Mouse (Mus musculus) liver, embryonic 14.5 days (tissue): Measurements from ENCODE around the gene Hoxa7. TPM values are rescaled to one million over a fixed set of nuclear protein-coding genes. Genes with fewer than 3 reads are reported as not detected.

ENCODE experiments used
- ATAC-seq: fragments of 200-750 bp; cut with Nextera tagmentation; 2 replicates; pipeline ENCODE4 v1.8.0; 2017; ENCODE audit warnings: moderate number of reproducible peaks, mild to moderate bottlenecking, moderate library complexity; ENCODE audit not compliant: insufficient read depth
- DNase-seq, 3 experiments: peaks; one replicate each; pipeline ENCODE4 v3.0.0-alpha.2; 2012 to 2013; ENCODE audit warnings: low read depth in 3 of 3, low spot score in 3 of 3
- H3K27ac ChIP-seq: fragments of 300-500 bp; sonication (generic); 2 replicates; pipeline ENCODE4 v1.5.1; 2014; ENCODE audit warnings: moderate library complexity, mild to moderate bottlenecking, control low read depth, inconsistent platforms
- H3K27me3 ChIP-seq: fragments of 300-500 bp; sonication (generic); 2 replicates; pipeline ENCODE4 v1.6.1; 2014; ENCODE audit warnings: mild to moderate bottlenecking, low read length, moderate library complexity; ENCODE audit not compliant: control insufficient read depth, insufficient read depth
- H3K36me3 ChIP-seq: fragments of 300-500 bp; sonication (generic); replicated peaks from 2 replicates; pipeline ENCODE4 v1.6.1; 2014; ENCODE audit warnings: low read depth; ENCODE audit not compliant: control insufficient read depth, insufficient read depth
- H3K4me1 ChIP-seq, 2 experiments: fragments of 200-500 bp in 1 of 2; fragments of 300-500 bp in 1 of 2; sonication (generic) in 1 of 2; replicated peaks; 2 replicates each; pipeline ENCODE4 v1.6.1; 2012 to 2014; ENCODE audit warnings: antibody characterized with exemption in 1 of 2, inconsistent platforms in 1 of 2, low read length in 1 of 2; ENCODE audit not compliant: control insufficient read depth in 2 of 2, insufficient read depth in 2 of 2
- H3K4me2 ChIP-seq: fragments of 300-500 bp; sonication (generic); 2 replicates; pipeline ENCODE4 v1.6.1; 2014; ENCODE audit warnings: low read depth, mild to moderate bottlenecking, control low read depth, moderate library complexity
- H3K4me3 ChIP-seq, 2 experiments: fragments of 200-500 bp in 1 of 2; fragments of 300-500 bp in 1 of 2; sonication (generic) in 1 of 2; 2 replicates each; pipeline ENCODE4 v1.5.1; 2012 to 2014; ENCODE audit warnings: low read depth in 2 of 2, low read length in 2 of 2, mild to moderate bottlenecking in 2 of 2, control low read depth in 1 of 2, inconsistent platforms in 1 of 2, moderate library complexity in 1 of 2; ENCODE audit not compliant: insufficient read depth in 1 of 2
- H3K9ac ChIP-seq: fragments of 300-500 bp; sonication (generic); replicated peaks from 2 replicates; pipeline ENCODE4 v1.6.1; 2014; ENCODE audit warnings: mild to moderate bottlenecking, control low read depth, moderate library complexity
- H3K9me3 ChIP-seq: fragments of 300-500 bp; sonication (generic); 2 replicates; pipeline ENCODE4 v1.6.1; 2016; ENCODE audit warnings: low read length, mixed read lengths; ENCODE audit not compliant: control insufficient read depth
- CTCF ChIP-seq: IDR thresholded peaks from 2 replicates; pipeline ENCODE4 v1.5.1; 2016; ENCODE audit warnings: antibody characterized with exemption, low read depth, control low read depth
- EP300 ChIP-seq: IDR thresholded peaks from 2 replicates; pipeline ENCODE4 v1.6.1; 2016; ENCODE audit warnings: antibody characterized with exemption, low read depth
- WGBS: fragments of 180-500 bp; shearing (Covaris S2); extraction: QIAGEN DNeasy Blood & Tissue Kit; methylation state at CpG from one replicate; pipeline ENCODE4 v1.1.7; 2014; ENCODE audit not compliant: insufficient replicate concordance; 5-methylcytosine and 5-hydroxymethylcytosine counted together
- polyA plus RNA-seq, 2 experiments: library from polyadenylated mRNA; depleted of rRNA in 1 of 2; stranded (reverse) in 1 of 2; unstranded in 1 of 2; fragments of >200 nt; fragmentation: Nextera tagmentation in 1 of 2; extraction: Ambion mirVana in 1 of 2; gene quantifications; 2 replicates each; pipeline versions ENCODE4 v1.2.1 to v1.2.3; 2012 to 2014

Gene Hoxa7
- polyA plus RNA-seq, 2 experiments, result 0.23 to 0.26 TPM

DNA sequence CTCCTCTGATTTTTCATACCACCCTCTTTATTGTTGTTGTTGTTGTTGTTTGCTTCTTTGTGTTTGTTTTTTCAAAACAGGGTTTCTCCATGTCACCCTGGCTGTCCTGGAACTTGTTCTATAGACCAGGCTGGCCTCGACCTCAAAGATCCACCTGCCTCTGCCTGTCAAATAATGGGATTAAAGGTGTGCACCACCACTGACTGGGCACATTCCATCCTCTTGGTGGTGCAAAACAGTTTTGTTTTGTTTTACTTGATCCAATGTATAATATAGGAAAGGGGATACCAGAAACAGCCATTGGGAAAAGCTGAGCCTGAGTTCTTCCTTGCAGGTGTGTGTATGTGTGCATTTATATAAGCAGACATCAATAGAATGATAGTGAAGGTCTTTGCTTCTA lies 35.2 kb downstream of the Hoxa7 start:
- no peak overlapping the region for H3K4me3 ChIP-seq
- no peak overlapping the region for H3K9ac ChIP-seq
- WGBS, result 24% methylated on average over 1 of the region's 1 CpGs
- H3K4me2 ChIP-seq, result no peak overlapping the region
- H3K27me3 ChIP-seq, result peaks cover 62% of the 10 kb centered on the region
- no peak for ATAC-seq
- H3K9me3 ChIP-seq, result no peaks in the 10 kb centered on the region
- H3K4me1 ChIP-seq, result 0 out of 4 replicates have a peak, but pooled peaks cover 0 to 3% of the 10 kb centered on the region in 2 experiments
- no peaks in the 10 kb centered on the region for H3K36me3 ChIP-seq
- no peak for DNase-seq
- no peak overlapping the region for H3K27ac ChIP-seq
- no peak for TF ChIP-seq CTCF
- TF ChIP-seq EP300, result no peak

DNA sequence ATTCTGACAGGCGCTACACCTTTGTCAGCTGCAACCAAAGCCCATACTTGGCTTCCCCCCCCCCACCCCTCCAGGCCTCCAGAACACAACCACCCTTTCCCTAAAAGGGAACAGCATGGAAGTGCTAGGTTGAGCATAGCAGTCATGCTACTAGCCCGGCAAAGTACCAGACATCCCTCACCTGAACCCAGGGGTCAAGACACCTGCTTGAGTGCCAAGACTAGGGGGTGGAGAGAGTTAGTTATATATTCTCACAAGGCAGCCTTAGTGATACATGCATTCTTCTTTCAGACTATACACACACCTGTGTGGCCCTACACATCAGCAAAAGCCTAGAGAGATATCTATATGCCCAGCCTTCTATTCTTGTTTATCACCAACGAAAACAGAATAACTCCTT lies 35.8 kb downstream of the Hoxa7 start:
- DNase-seq, result no peak
- Histone ChIP-seq H3K4me2 (no peak overlapping the region), H3K9me3 (no peaks in the 10 kb centered on the region), H3K9ac (no peak overlapping the region), H3K4me1 (0 out of 4 replicates have a peak, but pooled peaks cover 0 to 3% of the 10 kb centered on the region in 2 experiments), H3K27me3 (peaks cover 55% of the 10 kb centered on the region), H3K27ac (no peak overlapping the region), H3K36me3 (no peaks in the 10 kb centered on the region), H3K4me3 (no peak overlapping the region)
- 27% methylated on average over 3 of the region's 3 CpGs for WGBS
- no peak for ATAC-seq
- no peak for TF ChIP-seq EP300
- no peak for TF ChIP-seq CTCF

DNA sequence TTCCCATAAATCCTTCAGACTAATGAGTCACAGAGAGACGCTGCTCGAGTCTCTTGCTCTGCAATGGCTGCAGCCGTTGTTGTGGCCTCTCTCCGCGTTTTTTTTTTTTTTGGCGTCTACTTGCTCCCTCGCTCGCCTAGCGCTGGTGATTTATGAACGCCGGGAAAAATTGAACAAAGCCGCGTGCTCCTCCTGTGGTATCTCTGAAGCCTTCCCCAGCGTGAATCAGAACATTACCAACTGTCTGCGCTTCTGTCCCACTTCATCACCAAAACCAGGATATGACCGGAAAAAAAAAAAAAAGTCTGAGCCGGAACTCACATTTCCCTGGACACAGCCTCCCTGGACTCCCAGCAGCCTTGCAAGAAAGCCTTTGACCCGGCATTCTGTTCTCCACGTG lies 36.4 kb downstream of the Hoxa7 start:
- TF ChIP-seq CTCF (no peak), EP300 (no peak)
- H3K27ac ChIP-seq, result no peak overlapping the region
- ATAC-seq, result no peak
- H3K9me3 ChIP-seq, result no peaks in the 10 kb centered on the region
- 0 out of 4 replicates have a peak, but pooled peaks cover 0 to 3% of the 10 kb centered on the region in 2 experiments for H3K4me1 ChIP-seq
- no peaks in the 10 kb centered on the region for H3K36me3 ChIP-seq
- no peak overlapping the region for H3K4me2 ChIP-seq
- DNase-seq, result no peak
- H3K4me3 ChIP-seq, result no peak overlapping the region
- 5% methylated on average over 19 of the region's 19 CpGs for WGBS
- peaks cover 53% of the 10 kb centered on the region for H3K27me3 ChIP-seq
- H3K9ac ChIP-seq, result no peak overlapping the region

DNA sequence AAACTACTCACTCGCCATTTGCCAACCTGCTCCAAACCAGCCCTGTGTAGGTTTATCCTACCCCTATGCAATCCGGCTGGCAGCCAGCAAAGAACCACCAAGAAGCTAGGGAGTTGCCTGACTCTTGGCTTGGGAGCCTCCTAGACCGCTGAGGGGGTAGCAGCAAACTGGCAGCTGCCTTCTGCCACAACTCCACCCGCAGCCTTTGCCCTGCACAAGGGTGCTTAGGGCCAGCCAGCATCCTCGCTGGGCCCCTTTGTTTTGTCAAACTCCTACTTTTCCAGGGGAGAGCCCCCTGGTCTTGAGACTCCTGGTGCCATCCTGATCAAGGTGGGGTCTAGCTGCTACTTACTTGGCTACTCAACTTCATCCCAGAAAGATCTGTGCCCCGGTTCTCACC lies 37.0 kb downstream of the Hoxa7 start:
- TF ChIP-seq EP300 (no peak), CTCF (no peak)
- no peak overlapping the region for H3K4me2 ChIP-seq
- ATAC-seq (no peak), DNase-seq (no peak)
- H3K4me3 ChIP-seq, result no peak overlapping the region
- 0 out of 4 replicates have a peak, but pooled peaks cover 0 to 3% of the 10 kb centered on the region in 2 experiments for H3K4me1 ChIP-seq
- 25% methylated on average over 6 of the region's 6 CpGs for WGBS
- H3K9ac ChIP-seq, result no peak overlapping the region
- no peak overlapping the region for H3K27ac ChIP-seq
- H3K27me3 ChIP-seq, result peaks cover 53% of the 10 kb centered on the region
- H3K36me3 ChIP-seq, result no peaks in the 10 kb centered on the region
- no peaks in the 10 kb centered on the region for H3K9me3 ChIP-seq

DNA sequence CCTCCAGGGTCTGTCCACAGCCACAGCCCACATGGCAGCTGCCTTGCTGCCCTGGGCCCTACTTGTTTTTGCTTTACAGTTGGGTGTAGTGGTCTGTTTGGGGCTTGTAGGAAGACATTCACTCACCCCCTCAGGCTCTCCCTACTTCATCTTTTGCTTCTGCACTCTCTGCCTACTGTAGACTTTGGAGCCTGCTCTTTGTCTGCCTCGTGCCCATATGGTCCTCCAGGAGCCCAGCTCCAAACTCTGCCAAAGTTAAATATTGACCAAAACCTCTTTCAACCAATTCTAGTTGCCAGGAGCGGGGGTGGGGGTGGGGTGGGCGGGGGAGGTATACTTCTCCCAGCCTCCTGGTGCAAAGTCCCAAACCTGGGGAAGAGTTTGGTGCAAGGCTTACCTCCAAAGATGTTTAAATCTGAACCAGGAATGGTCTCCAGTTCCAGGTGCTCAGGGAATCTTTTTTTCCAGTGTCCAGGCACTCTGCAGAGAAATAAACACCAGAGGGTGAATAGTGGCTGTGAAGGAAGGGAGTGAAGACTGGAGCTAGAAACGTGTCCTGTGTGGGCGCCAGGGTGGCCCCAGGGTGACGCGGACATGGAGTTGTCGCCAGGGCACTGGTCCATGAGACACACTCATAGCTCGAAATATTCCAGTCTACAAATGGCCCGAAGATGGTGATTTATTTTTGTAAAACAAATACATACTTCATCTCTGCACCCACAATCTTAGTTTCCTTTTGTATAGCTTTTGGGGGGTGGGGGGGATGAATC lies 38.2 kb downstream of the Hoxa7 start:
- Histone ChIP-seq H3K4me3 (no peak overlapping the region), H3K9me3 (no peaks in the 10 kb centered on the region), H3K4me1 (0 out of 4 replicates have a peak, but pooled peaks cover 0 to 3% of the 10 kb centered on the region in 2 experiments), H3K36me3 (no peaks in the 10 kb centered on the region), H3K27me3 (peaks cover 56% of the 10 kb centered on the region), H3K27ac (no peak overlapping the region), H3K4me2 (no peak overlapping the region), H3K9ac (no peak overlapping the region)
- ATAC-seq (no peak), DNase-seq (no peak)
- TF ChIP-seq EP300 (no peak), CTCF (no peak)
- 39% methylated on average over 10 of the region's 10 CpGs for WGBS
